Mouse (Mus musculus): ENCODE measurements at regions not wholly inside any gene's neighbourhood (a gene's known extent, or its start where the extent isn't known, plus 50 kb on each side); places are given as distances from the start of the nearest gene placed in this dataset.
"Not testable (repeated sequence)": the region's sequence is repeated elsewhere in the genome, so short reads cannot be mapped to it uniquely, and the experiment has no call there.

DNA sequence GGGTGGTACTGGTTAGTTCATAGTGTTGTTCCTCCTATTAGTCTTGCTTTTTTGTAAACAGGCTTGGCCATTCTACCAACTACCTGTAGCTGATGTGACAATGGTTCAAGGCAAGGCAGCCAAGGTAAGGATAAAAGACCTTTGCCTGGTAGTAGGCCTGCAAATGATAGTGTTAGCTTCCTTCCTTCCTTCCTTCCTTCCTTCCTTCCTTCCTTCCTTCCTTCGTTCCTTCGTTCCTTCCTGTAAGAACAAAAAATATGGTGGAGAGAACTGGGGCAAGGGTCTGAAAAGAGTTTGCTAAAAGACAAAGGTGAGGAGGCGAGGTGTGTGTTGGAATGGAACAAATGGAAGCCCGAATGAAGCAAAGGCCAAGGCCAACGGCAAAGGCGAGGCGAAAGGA, 84.8 kb upstream of the Ezh2 start:
- peak in 1 of 2 experiments; percentile 17 for DNase-seq
- H3K4me1 ChIP-seq (ENCODE audit: control insufficient read depth, insufficient read depth, low read length); H3K27me3 ChIP-seq (ENCODE audit: control insufficient read depth, insufficient read depth, low read length); H3K4me3 ChIP-seq (replicated peaks; ENCODE audit: insufficient read depth, low read depth, low read length); H3K27ac ChIP-seq (ENCODE audit: insufficient read depth, low read length): not testable (repeated sequence)
- WGBS, result 79% methylated on average over 2 of the region's 7 CpGs

DNA sequence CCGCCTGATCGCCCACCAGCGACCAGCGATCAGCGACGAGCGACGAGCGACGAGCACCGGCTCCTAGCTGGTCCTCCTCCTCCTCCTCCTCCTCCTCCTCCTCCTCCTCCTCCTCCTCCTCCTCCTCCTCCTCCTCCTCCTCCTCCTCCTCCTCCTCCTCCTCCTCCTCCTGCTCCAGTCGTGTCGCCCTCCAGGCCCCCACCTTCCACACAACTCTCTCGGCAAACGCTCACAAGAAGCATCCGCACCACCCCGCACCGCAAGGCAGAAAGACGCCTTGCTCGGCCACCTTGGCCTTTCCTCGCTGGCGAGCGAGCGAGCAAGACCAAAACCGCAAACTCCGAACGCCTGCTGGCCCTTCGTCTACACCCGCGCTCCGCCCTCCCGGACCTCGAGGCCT, 77.6 kb upstream of the Ezh2 start:
- DNase-seq, result peak; percentile 74 to 75
- H3K4me1 ChIP-seq (ENCODE audit: control insufficient read depth, insufficient read depth, low read length); H3K27me3 ChIP-seq (ENCODE audit: control insufficient read depth, insufficient read depth, low read length); H3K4me3 ChIP-seq (replicated peaks; ENCODE audit: insufficient read depth, low read depth, low read length); H3K27ac ChIP-seq (ENCODE audit: insufficient read depth, low read length): not testable (repeated sequence)
- WGBS, result 0% methylated on average over 9 of the region's 33 CpGs

DNA sequence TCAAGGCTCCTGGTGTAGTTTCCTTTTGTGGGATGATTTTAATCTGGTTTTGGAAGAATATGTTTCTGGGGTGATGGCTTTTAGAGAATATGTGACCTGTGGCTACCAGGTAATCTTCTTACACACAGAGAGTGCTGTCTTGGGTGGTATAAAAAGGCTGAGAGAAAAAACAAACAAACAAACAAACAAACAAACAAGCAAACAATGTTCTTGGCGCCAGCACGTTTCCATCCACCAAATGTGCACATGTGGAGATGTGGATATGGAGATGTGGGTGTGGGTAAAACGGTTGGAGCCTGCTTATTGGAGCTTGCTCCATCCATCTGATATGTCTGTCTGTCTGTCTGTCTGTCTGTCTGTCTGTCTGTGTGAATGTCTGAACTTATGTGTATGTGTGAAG, 57.7 kb upstream of the Ezh2 start:
- 73% methylated on average over 3 of the region's 3 CpGs for WGBS
- not testable (repeated sequence) for H3K4me3 ChIP-seq (replicated peaks; ENCODE audit: insufficient read depth, low read depth, low read length); H3K4me1 ChIP-seq (ENCODE audit: control insufficient read depth, insufficient read depth, low read length); H3K27ac ChIP-seq (ENCODE audit: insufficient read depth, low read length); H3K27me3 ChIP-seq (ENCODE audit: control insufficient read depth, insufficient read depth, low read length)
- peak; percentile 53 to 61 for DNase-seq

DNA sequence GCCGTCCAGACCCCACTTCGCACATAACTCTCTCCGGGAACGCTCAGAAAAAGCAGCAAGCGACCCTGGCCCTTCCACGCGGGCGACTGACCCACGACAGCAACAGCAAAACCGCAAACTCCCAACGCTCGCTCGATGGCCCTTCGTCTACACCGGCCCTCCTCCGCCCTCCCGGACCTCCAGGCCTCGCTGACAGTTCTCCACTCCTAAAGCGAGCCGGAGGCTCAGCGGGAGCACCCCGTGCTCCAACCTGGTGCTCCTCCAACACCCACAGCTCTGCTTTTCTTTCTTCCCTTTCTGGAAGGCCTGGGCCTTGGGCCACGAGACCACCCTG, 56.2 kb upstream of the Ezh2 start:
- 0 out of 2 replicates have a peak overlapping the region, but pooled peaks have one; percentile 5 for H3K27ac ChIP-seq (ENCODE audit: insufficient read depth, low read length)
- H3K4me3 ChIP-seq (replicated peaks; ENCODE audit: insufficient read depth, low read depth, low read length), result peak overlapping the region; percentile 94
- DNase-seq; H3K27me3 ChIP-seq (ENCODE audit: control insufficient read depth, insufficient read depth, low read length); H3K4me1 ChIP-seq (ENCODE audit: control insufficient read depth, insufficient read depth, low read length): not testable (repeated sequence)
- WGBS, result under 1% methylated on average over 22 of the region's 23 CpGs

DNA sequence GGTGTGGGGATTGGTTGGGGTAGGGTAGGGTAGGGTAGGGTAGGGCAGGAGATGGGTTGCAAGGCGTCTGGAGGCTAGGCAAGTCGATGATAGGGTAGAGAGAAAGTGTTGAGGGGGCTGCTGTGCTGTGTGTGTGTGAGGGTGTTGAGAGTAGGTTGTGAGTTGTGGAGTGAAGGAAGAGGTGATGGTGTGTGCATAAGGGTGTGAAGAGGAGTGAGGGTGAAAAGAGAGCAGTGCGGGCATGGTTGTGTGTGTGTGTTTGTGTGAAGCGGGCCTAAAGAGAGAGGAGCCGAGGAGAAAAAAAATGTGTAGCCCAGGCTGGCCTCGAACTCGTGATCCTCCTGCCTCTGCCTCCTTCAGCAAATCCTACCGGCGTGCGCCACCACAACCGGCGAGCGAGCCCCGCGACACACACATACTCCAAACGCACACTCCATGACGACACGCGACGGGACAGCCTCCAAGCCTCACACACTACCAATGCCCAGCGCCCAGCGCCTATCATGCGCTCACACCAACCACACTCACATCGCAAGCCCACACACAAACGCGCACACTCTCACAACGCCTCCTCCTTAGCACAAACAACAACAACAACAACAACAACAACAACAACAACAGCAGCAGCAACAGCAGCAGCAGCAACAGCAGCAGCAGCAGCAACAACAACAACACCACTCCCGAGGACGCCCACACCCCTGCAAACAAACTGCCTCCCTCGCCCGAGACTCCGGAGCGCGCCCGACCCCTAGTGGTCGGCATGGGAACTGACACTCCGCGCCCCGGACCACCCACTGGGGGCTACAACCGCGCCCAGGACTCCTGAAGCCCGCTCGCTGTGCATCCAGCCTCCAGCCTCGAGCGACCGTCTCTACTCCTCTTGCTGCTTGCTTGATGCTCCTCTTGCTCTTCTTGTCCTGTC, 55.6 kb upstream of the Ezh2 start:
- TF ChIP-seq CTCF (IDR thresholded peaks at IDR 0.05; ENCODE audit: borderline replicate concordance, insufficient read depth, low read depth, low read length) (peak; percentile 77), POLR2A (IDR thresholded peaks at IDR 0.05; ENCODE audit: borderline replicate concordance, insufficient read depth, low read length) (no peak)
- Histone ChIP-seq H3K4me1 (ENCODE audit: control insufficient read depth, insufficient read depth, low read length) (no peaks in the 10 kb centered on the region), H3K4me3 (replicated peaks; ENCODE audit: insufficient read depth, low read depth, low read length) (peak overlapping the region; percentile 94), H3K27ac (ENCODE audit: insufficient read depth, low read length) (peak overlapping the region; percentile 5; the same call in 1 of the 2 replicates), H3K27me3 (ENCODE audit: control insufficient read depth, insufficient read depth, low read length) (no peaks in the 10 kb centered on the region)
- DNase-seq, result peak; percentile 96 to 99
- WGBS, result 3% methylated on average over 46 of the region's 46 CpGs

DNA sequence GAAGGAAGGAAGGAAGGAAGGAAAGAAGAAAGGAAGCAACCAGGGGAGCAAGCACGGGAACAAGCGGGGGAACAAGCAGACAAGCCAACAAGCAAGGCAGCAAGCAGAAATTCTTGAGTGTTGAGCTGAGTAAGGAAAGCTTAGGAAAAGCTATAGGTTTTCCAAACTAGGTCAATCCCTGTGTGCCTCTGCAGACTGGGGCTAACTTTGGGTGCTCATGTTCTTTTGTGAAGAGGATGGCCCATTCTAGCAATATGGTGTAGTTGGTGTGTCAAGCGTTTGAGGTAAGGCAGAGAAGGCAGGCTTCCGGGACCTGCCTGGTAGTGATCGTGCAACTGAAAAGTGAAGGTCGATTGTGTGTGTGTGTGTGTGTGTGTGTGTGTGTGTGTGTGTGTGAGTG, 54.8 kb upstream of the Ezh2 start:
- Histone ChIP-seq H3K27me3 (ENCODE audit: control insufficient read depth, insufficient read depth, low read length) (no peaks in the 10 kb centered on the region), H3K27ac (ENCODE audit: insufficient read depth, low read length) (no peak overlapping the region), H3K4me1 (ENCODE audit: control insufficient read depth, insufficient read depth, low read length) (no peaks in the 10 kb centered on the region), H3K4me3 (replicated peaks; ENCODE audit: insufficient read depth, low read depth, low read length) (no peak overlapping the region)
- peak; percentile 30 to 31 for DNase-seq
- WGBS, result 93% methylated on average over 6 of the region's 6 CpGs
- TF ChIP-seq CTCF (IDR thresholded peaks at IDR 0.05; ENCODE audit: borderline replicate concordance, insufficient read depth, low read depth, low read length) (no peak), POLR2A (IDR thresholded peaks at IDR 0.05; ENCODE audit: borderline replicate concordance, insufficient read depth, low read length) (no peak)

DNA sequence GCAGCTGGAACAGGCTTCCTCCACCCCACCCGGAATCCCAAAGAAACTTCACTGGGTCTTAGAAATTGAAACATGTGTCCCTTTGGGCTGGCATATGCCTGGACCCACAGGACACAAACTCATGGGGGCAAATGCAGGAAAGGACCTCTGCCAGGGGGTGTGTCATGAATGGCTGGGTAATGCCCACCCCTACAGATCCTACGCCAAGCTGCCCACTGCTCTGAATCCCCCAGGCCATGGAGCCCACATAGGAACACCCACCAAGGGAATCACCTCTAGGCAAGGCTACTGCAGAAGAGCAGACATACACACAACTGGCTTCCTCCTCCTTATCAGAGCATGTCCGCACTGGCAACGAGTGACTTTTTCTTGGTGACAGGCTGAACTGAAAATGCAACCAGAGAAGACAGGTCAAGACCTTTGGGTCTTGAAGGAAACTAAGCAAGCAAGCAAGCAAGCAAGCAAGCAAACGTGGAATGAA, 54.4 kb upstream of the Ezh2 start:
- no peak overlapping the region for H3K27ac ChIP-seq (ENCODE audit: insufficient read depth, low read length)
- WGBS, result 83% methylated on average over 5 of the region's 5 CpGs
- no peak overlapping the region for H3K4me3 ChIP-seq (replicated peaks; ENCODE audit: insufficient read depth, low read depth, low read length)
- TF ChIP-seq POLR2A (IDR thresholded peaks at IDR 0.05; ENCODE audit: borderline replicate concordance, insufficient read depth, low read length) (no peak), CTCF (IDR thresholded peaks at IDR 0.05; ENCODE audit: borderline replicate concordance, insufficient read depth, low read depth, low read length) (peak; percentile 5; the same call in 1 of the 2 replicates)
- no peaks in the 10 kb centered on the region for H3K4me1 ChIP-seq (ENCODE audit: control insufficient read depth, insufficient read depth, low read length)
- DNase-seq, result peak; percentile 23 to 34
- H3K27me3 ChIP-seq (ENCODE audit: control insufficient read depth, insufficient read depth, low read length), result no peaks in the 10 kb centered on the region

DNA sequence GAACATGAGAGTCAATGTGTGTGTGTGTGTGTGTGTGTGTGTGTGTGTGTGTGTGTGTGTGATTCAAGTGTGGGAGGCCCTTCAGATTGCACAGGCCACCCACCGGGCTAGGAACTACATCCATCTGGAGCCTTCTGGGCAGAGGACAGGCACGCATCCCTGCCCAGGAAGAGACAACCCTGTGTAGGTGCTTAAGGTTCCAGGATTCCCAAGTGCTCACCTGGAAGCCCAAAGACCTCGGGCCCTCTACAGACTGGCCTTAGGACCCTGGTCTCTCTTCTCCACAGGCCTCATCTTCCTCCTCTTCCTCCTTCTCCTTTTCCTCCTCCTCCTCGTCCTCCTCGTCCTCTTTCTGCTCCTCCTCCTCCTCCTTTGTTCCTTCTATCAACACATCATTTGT, 53.8 kb upstream of the Ezh2 start:
- WGBS, result 63% methylated on average over 5 of the region's 5 CpGs
- DNase-seq, result peak; percentile 23 to 27

More for the DNA sequence above, 53.8 kb upstream of the Ezh2 start:
- Histone ChIP-seq H3K27me3 (ENCODE audit: control insufficient read depth, insufficient read depth, low read length) (no peaks in the 10 kb centered on the region), H3K4me3 (replicated peaks; ENCODE audit: insufficient read depth, low read depth, low read length) (no peak overlapping the region), H3K4me1 (ENCODE audit: control insufficient read depth, insufficient read depth, low read length) (no peaks in the 10 kb centered on the region), H3K27ac (ENCODE audit: insufficient read depth, low read length) (no peak overlapping the region)
- TF ChIP-seq CTCF (IDR thresholded peaks at IDR 0.05; ENCODE audit: borderline replicate concordance, insufficient read depth, low read depth, low read length) (no peak), POLR2A (IDR thresholded peaks at IDR 0.05; ENCODE audit: borderline replicate concordance, insufficient read depth, low read length) (no peak)

Data from cerebellum, adult 2 months (tissue).